Mouse (Mus musculus) small intestine, adult 2 months (tissue): ENCODE measurements around the gene Mapre3. TPM values are rescaled to one million over a fixed set of nuclear protein-coding genes. Genes with fewer than 3 reads are reported as not detected.

ENCODE experiments used
- H3K27ac ChIP-seq: fragments of 200-500 bp; 2 replicates; pipeline ENCODE4 v1.5.1; 2012; ENCODE audit warnings: low read depth, low read length, control low read depth, inconsistent platforms; ENCODE audit not compliant: insufficient read depth
- H3K27me3 ChIP-seq: fragments of 200-500 bp; 2 replicates; pipeline ENCODE4 v1.6.1; 2012; ENCODE audit warnings: mild to moderate bottlenecking, moderate library complexity, low read length, inconsistent platforms; ENCODE audit not compliant: control insufficient read depth, insufficient read depth
- H3K36me3 ChIP-seq: fragments of 200-500 bp; 2 replicates; pipeline ENCODE4 v1.6.1; 2012; ENCODE audit warnings: mild to moderate bottlenecking, low read length, control low read depth, inconsistent platforms; ENCODE audit not compliant: control insufficient read depth, insufficient read depth
- H3K4me1 ChIP-seq: fragments of 200-500 bp; 2 replicates; pipeline ENCODE4 v1.6.1; 2012; ENCODE audit warnings: low read length, inconsistent platforms, mixed read lengths; ENCODE audit not compliant: control insufficient read depth, insufficient read depth, insufficient read length
- H3K4me3 ChIP-seq: fragments of 200-500 bp; 2 replicates; pipeline ENCODE4 v1.5.1; 2012; ENCODE audit warnings: low read depth, mild to moderate bottlenecking, control low read depth, inconsistent platforms, low read length, moderate library complexity
- CTCF ChIP-seq: fragments of 200-500 bp; IDR thresholded peaks from 2 replicates; pipeline ENCODE4 v1.5.1; 2012; ENCODE audit warnings: low read depth, mild to moderate bottlenecking, control low read depth, inconsistent platforms, low read length, moderate library complexity, mixed read lengths; ENCODE audit not compliant: insufficient replicate concordance, insufficient read length; ENCODE audit errors: extremely low read depth
- POLR2A ChIP-seq: fragments of 200-500 bp; IDR thresholded peaks from 2 replicates; pipeline ENCODE4 v1.6.1; 2012; ENCODE audit warnings: low read depth, mild to moderate bottlenecking, control low read depth, inconsistent platforms, low read length, moderate library complexity
- WGBS: fragments of 180-500 bp; shearing (Covaris S2); methylation state at CpG from one replicate; pipeline ENCODE4 v1.1.7; 2018; 5-methylcytosine and 5-hydroxymethylcytosine counted together
- polyA plus RNA-seq: library from polyadenylated mRNA; depleted of rRNA; stranded (reverse); fragments of >200 nt; gene quantifications from 2 replicates; pipeline ENCODE4 v1.2.3, GENCODE M21; 2012

Gene Mapre3
- polyA plus RNA-seq, 1 experiment, result 28.7 TPM

DNA sequence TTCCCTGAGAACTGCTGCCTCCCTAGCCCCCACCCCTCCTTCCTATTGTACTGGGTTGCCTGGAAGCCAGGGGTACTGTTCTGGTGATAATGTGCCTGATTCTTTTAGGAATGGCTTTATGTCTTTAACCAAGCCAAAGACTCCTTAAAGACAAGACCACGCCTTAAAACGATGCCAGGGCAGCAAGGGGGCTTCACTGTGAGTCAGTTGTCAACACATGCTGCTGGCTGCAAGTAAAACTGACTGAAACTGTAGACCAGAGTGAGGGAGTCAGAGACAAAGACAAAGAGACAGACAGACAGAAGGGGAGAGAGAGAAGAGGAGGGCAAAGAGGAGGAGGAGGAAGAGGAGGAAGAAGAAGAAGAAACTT lies 36.1 kb downstream of the Mapre3 start:
- whole genome bisulfite sequencing, result 34% methylated on average over 2 of the region's 2 CpGs
- Histone ChIP-seq H3K36me3 (no peaks in the 10 kb centered on the region), H3K4me3 (no peak overlapping the region), H3K27ac (peak overlapping the region; percentile 51), H3K4me1 (peaks cover 20% of the 10 kb centered on the region; the same call in 1 of the 2 replicates), H3K27me3 (no peaks in the 10 kb centered on the region)
- TF ChIP-seq POLR2A, result no peak
- no peak for TF ChIP-seq CTCF

GRCm38 (mm10) chr5:30853522-30853921 lies 39.1 kb downstream of the Mapre3 start:
- 89% methylated on average over 4 of the region's 4 CpGs for WGBS
- Histone ChIP-seq H3K4me3 (no peak overlapping the region), H3K36me3 (no peaks in the 10 kb centered on the region), H3K27ac (no peak overlapping the region), H3K4me1 (peaks cover 21% of the 10 kb centered on the region; the same call in 1 of the 2 replicates), H3K27me3 (no peaks in the 10 kb centered on the region)
- no peak for TF ChIP-seq POLR2A
- TF ChIP-seq CTCF, result no peak

DNA sequence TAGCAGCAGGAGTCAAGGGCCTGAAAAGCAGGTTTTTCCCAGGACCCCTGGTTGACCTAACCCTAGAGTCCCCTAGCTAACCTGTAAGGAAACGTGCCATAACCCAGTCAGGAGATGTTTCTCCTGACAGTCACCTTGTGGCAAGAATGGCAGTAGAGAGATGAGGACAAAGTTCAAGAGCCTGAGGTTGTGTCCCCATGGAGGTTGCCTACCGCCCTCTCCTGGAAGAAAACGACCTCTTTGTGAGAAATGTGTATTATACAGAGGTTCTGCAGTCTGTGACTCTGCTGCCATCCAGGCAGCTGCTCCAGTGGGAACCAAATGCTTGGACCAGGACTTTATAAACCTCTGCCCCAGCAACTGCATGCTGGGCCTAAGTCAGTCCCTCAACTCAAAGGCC lies 41.2 kb downstream of the Mapre3 start:
- Histone ChIP-seq H3K4me1 (peaks cover 9% of the 10 kb centered on the region; the same call in 1 of the 2 replicates), H3K27me3 (no peaks in the 10 kb centered on the region), H3K36me3 (no peaks in the 10 kb centered on the region), H3K27ac (no peak overlapping the region), H3K4me3 (no peak overlapping the region)
- TF ChIP-seq POLR2A (no peak), CTCF (peak; percentile 46; the same call in 1 of the 2 replicates)
- 21% methylated on average over 3 of the region's 3 CpGs for WGBS

DNA sequence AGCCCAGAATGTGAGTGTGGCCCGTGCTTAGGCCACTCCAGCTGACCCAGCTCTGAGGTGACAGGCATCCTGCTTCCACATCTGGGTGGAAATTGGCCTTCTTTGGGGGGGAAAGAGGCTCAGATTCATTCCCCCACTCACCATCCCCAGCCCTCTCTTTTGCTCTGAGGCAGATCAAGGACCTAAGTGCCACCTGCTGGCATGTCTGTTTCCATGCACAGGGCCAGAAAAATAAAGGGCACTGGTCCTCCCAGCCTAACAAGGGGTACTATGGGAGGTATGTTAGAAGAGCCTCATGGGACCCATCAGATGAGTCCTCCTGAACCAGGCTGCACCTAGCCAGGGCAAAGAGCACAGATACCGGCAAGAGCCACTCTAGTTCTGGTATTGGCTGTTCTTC lies 41.7 kb downstream of the Mapre3 start:
- WGBS, result 63% methylated on average over 2 of the region's 2 CpGs
- Histone ChIP-seq H3K36me3 (no peaks in the 10 kb centered on the region), H3K27ac (no peak overlapping the region), H3K27me3 (no peaks in the 10 kb centered on the region), H3K4me1 (peaks cover 5% of the 10 kb centered on the region; the same call in 1 of the 2 replicates), H3K4me3 (no peak overlapping the region)
- TF ChIP-seq POLR2A, result no peak
- TF ChIP-seq CTCF, result no peak

DNA sequence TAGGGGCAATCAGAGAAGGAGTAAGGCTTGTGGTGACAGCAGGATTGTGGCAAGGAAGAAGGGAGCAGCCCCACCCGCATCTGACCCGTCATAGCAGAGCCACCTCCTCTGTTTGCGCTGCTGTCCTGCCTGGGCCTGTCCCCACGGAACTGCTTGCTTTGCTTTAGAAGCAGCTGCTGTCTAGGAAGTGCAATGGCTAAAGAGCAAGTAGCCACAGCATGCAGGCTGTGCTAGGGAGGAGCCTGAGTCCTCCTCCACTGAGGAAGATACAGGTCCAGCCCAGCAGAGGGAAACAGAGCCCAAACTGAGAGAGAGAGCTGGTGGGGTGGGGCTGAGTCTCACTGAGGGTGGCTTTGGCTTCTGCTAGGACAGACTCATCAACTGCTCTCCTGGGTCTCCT lies 49.4 kb downstream of the Mapre3 start:
- H3K27me3 ChIP-seq, result no peaks in the 10 kb centered on the region
- no peak for TF ChIP-seq POLR2A
- TF ChIP-seq CTCF, result no peak
- no peak overlapping the region for H3K4me3 ChIP-seq
- no peak overlapping the region for H3K27ac ChIP-seq
- H3K4me1 ChIP-seq, result no peaks in the 10 kb centered on the region; the same call in 1 of the 2 replicates
- H3K36me3 ChIP-seq, result no peaks in the 10 kb centered on the region
- WGBS, result 22% methylated on average over 4 of the region's 4 CpGs

GRCm38 (mm10) chr5:30864322-30864721 lies 49.9 kb downstream of the Mapre3 start:
- H3K36me3 ChIP-seq, result no peaks in the 10 kb centered on the region
- WGBS, result 59% methylated on average over 15 of the region's 15 CpGs
- H3K27ac ChIP-seq, result no peak overlapping the region
- TF ChIP-seq POLR2A, result no peak
- no peak for TF ChIP-seq CTCF
- no peaks in the 10 kb centered on the region for H3K27me3 ChIP-seq
- H3K4me1 ChIP-seq, result no peaks in the 10 kb centered on the region; the same call in 1 of the 2 replicates
- H3K4me3 ChIP-seq, result no peak overlapping the region

GRCm38 (mm10) chr5:30866871-30867270 lies 52.4 kb downstream of the Mapre3 start:
- peaks cover 4% of the 10 kb centered on the region; the same call in 1 of the 2 replicates for H3K4me1 ChIP-seq
- no peak for TF ChIP-seq CTCF
- TF ChIP-seq POLR2A, result no peak
- H3K27ac ChIP-seq, result no peak overlapping the region
- H3K4me3 ChIP-seq, result no peak overlapping the region
- WGBS, result 88% methylated on average over 3 of the region's 3 CpGs
- H3K27me3 ChIP-seq, result no peaks in the 10 kb centered on the region
- peaks cover 7% of the 10 kb centered on the region for H3K36me3 ChIP-seq

DNA sequence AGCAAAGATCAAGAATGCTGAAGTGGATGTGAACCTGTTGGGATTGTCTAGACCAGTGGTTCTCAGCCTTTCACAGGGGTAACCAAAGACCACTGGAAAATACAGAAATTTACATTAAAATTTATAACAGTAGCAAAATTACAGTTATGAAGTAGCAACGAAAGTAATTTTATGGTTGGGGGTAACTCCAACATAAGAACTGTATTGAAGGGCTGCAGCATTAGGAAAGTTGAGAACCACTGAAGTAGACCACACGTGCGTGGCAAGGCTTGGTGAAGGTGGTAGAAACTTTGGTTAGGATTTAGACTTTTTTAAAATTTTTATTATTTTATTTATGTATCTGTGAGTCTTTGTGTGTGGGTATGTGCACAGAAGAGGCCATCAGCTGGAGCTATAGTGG lies 53.3 kb downstream of the Mapre3 start, which contains the start of gene Tmem214:
TSS of gene Tmem214 (plus strand) at position 301 of the 400 bp plus-strand sequence.
- 94% methylated on average over 3 of the region's 3 CpGs for WGBS
- no peak within 1 kb of the TSS for H3K4me3 ChIP-seq
- no peak within 1 kb of the TSS for H3K27ac ChIP-seq
- TF ChIP-seq POLR2A (no peak), CTCF (no peak)
- peaks cover 4% of the 10 kb centered on the region; the same call in 1 of the 2 replicates for H3K4me1 ChIP-seq
- H3K36me3 ChIP-seq, result peaks cover 16% of the 10 kb centered on the region
- no peaks in the 10 kb centered on the region for H3K27me3 ChIP-seq
